Mouse (Mus musculus) megakaryocyte, embryonic 14.5 days (primary cell): Measurements from ENCODE around the gene Polr2j.

ENCODE experiments used
- FLI1 ChIP-seq: IDR thresholded peaks from 2 replicates; pipeline ENCODE4 v1.6.1; 2012; ENCODE audit warnings: low read length, inconsistent platforms, mixed read lengths
- GATA1 ChIP-seq: IDR thresholded peaks from 3 replicates; pipeline ENCODE4 v1.6.1; 2012; ENCODE audit warnings: mixed read lengths, low read length, inconsistent platforms, borderline replicate concordance

DNA sequence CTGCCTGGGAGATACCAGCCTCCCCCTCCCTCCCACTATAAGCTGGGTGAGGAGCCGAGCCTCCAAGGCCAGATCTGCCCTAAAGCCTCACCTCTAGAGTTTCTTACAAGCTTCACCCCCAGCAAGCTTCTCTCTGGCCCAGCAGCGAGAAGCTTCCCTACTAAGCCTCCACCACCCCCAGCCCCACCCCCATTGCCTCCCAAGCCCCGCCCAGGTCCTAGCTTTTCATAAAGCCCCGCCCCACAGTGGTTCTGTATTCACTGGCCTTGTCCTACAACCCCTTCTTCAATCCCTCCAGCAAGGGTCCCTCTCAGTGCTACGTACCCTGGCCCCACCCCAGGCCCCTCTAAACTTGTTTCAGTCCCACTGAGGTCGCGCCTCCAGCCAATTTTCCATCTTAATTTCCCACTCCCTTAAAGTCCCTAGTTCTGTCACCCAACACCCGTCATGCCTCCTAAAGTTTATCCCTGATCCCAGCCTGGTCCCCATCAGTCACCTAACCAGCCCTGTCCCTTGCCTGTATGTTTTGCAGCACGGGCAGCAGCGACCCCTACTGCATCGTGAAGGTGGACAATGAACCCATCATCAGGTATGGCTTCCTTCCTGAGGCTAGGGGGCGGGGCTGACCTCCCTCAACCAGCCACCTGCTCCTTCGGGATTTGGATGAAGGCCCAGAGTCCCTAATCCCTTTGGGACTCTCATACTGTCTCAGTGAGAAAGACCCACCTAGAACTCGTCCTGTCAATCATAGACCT is 27.4 kb upstream of the Polr2j start:
- no peak for TF ChIP-seq GATA1
- TF ChIP-seq FLI1, result no peak
